Mouse (Mus musculus): Measurements from ENCODE around the gene Slk. TPM values are rescaled to one million over a fixed set of nuclear protein-coding genes. Genes with fewer than 3 reads are reported as not detected.

Gene Slk
- polyA plus RNA-seq, 1 experiment from 2014 or later: 10.4 TPM

GRCm38 (mm10) chr19:47691994-47692393 is 112.5 kb downstream of the Slk start, which contains the start of gene Col17a1:
Gene Col17a1, minus strand, starts transcription at chr19:47692094.
- Histone ChIP-seq H3K4me2 (no peak within 1 kb of the TSS), H3K9me3 (ENCODE audit: control insufficient read depth, low read length) (no peaks in the 10 kb centered on the region), H3K4me3 (ENCODE audit: low read depth, low read length) (no peak within 1 kb of the TSS), H3K36me3 (ENCODE audit: control insufficient read depth, insufficient read depth, low read length) (no peaks in the 10 kb centered on the region), H3K27me3 (ENCODE audit: control insufficient read depth, insufficient read depth, low read length) (no peaks in the 10 kb centered on the region), H3K4me1 (ENCODE audit: control insufficient read depth, insufficient read depth, low read length) (peaks cover 2% of the 10 kb centered on the region; the same call in 1 of the 2 replicates), H3K27ac (ENCODE audit: low read depth, low read length) (no peak within 1 kb of the TSS), H3K9ac (ENCODE audit: low read length) (no peak within 1 kb of the TSS)
- DNase-seq (ENCODE audit: low spot score, missing footprints) (no peak), ATAC-seq (ENCODE audit: low FRiP score) (no peak)
- 79% methylated on average over 6 of the region's 6 CpGs for WGBS

Other genes starting within 250 kb of the Slk start
- gene Sh3pxd2a, start 115.3 kb upstream of the Slk start, polyA plus RNA-seq (2014; fragmentation: Nextera tagmentation; extraction: Ambion mirVana): 4.0 and 4.1 TPM in 2 replicates
- gene Stn1, start 42.2 kb upstream of the Slk start, polyA plus RNA-seq (2014; fragmentation: Nextera tagmentation; extraction: Ambion mirVana): 43.9 and 49.1 TPM in 2 replicates
- 0.25 and 0.52 TPM in 2 replicates for gene Col17a1, start 112.4 kb downstream of the Slk start, polyA plus RNA-seq (2014; fragmentation: Nextera tagmentation; extraction: Ambion mirVana)
- gene Sfr1, start 152.0 kb downstream of the Slk start, polyA plus RNA-seq (2014; fragmentation: Nextera tagmentation; extraction: Ambion mirVana): 330 and 344 TPM in 2 replicates

Data from midbrain, embryonic 11.5 days (tissue).